Mouse (Mus musculus) heart, postnatal 0 days (tissue): ENCODE data around the gene Ddx39b. TPM values are rescaled to one million over a fixed set of nuclear protein-coding genes. Genes with fewer than 3 reads are reported as not detected.

Experiments
- ATAC-seq: fragments of 200-750 bp; cut with Nextera tagmentation; 2 replicates; pipeline ENCODE4 v1.8.0; 2017; ENCODE audit warnings: low read depth, moderate number of reproducible peaks, moderate library complexity; ENCODE audit not compliant: insufficient read depth
- DNase-seq: peaks from one replicate; pipeline ENCODE4 v3.0.0-alpha.2; 2016; ENCODE audit warnings: low spot score
- H3K27ac ChIP-seq: fragments of 300-500 bp; sonication (generic); 2 replicates; pipeline ENCODE4 v1.5.1; 2014; ENCODE audit warnings: low read depth, mild to moderate bottlenecking
- H3K27me3 ChIP-seq: fragments of 300-500 bp; sonication (generic); 2 replicates; pipeline ENCODE4 v1.6.1; 2014; ENCODE audit warnings: low read length, mixed read lengths; ENCODE audit not compliant: control insufficient read depth, insufficient read depth
- H3K36me3 ChIP-seq: fragments of 300-500 bp; sonication (generic); replicated peaks from 2 replicates; pipeline ENCODE4 v1.6.1; 2014; ENCODE audit warnings: low read length, mixed read lengths; ENCODE audit not compliant: control insufficient read depth, insufficient read depth
- H3K4me1 ChIP-seq: fragments of 300-500 bp; sonication (generic); 2 replicates; pipeline ENCODE4 v1.6.1; 2014; ENCODE audit warnings: antibody characterized with exemption; ENCODE audit not compliant: control insufficient read depth, insufficient read depth
- H3K4me2 ChIP-seq: fragments of 300-500 bp; sonication (generic); 2 replicates; pipeline ENCODE4 v1.6.1; 2014; ENCODE audit warnings: low read depth, mild to moderate bottlenecking, low read length, moderate library complexity
- H3K4me3 ChIP-seq: fragments of 300-500 bp; sonication (generic); 2 replicates; pipeline ENCODE4 v1.5.1; 2014; ENCODE audit warnings: low read depth, low read length
- H3K9ac ChIP-seq: fragments of 300-500 bp; sonication (generic); replicated peaks from 2 replicates; pipeline ENCODE4 v1.6.1; 2014; ENCODE audit warnings: low read depth, low read length, mixed read lengths
- H3K9me3 ChIP-seq: fragments of 300-500 bp; sonication (generic); replicated peaks from 2 replicates; pipeline ENCODE4 v1.6.1; 2016; ENCODE audit warnings: low read length; ENCODE audit not compliant: control insufficient read depth
- CTCF ChIP-seq: IDR thresholded peaks from 2 replicates; pipeline ENCODE4 v1.5.1; 2016; ENCODE audit warnings: antibody characterized with exemption, control low read depth, low read depth
- EP300 ChIP-seq: IDR thresholded peaks from 2 replicates; pipeline ENCODE4 v1.6.1; 2016; ENCODE audit warnings: antibody characterized with exemption, low read depth
- WGBS: fragments of 180-500 bp; shearing (Covaris S2); extraction: QIAGEN DNeasy Blood & Tissue Kit; methylation state at CpG from one replicate; pipeline ENCODE4 v1.1.7; 2014; 5-methylcytosine and 5-hydroxymethylcytosine counted together
- polyA plus RNA-seq: library from polyadenylated mRNA; unstranded; fragments of >200 nt; fragmentation: Nextera tagmentation; extraction: Ambion mirVana; gene quantifications from 2 replicates; pipeline ENCODE4 v1.2.1, GENCODE M21; 2015
- total RNA-seq: library from RNA; depleted of rRNA; stranded (reverse); fragments of >200 nt; gene quantifications from 2 replicates; pipeline ENCODE4 v1.2.3, GENCODE M21; 2014; ENCODE audit warnings: low replicate concordance

Gene Ddx39b
- total and polyA plus RNA-seq, 2 experiments from 2014 or later: 131 to 162 TPM

DNA sequence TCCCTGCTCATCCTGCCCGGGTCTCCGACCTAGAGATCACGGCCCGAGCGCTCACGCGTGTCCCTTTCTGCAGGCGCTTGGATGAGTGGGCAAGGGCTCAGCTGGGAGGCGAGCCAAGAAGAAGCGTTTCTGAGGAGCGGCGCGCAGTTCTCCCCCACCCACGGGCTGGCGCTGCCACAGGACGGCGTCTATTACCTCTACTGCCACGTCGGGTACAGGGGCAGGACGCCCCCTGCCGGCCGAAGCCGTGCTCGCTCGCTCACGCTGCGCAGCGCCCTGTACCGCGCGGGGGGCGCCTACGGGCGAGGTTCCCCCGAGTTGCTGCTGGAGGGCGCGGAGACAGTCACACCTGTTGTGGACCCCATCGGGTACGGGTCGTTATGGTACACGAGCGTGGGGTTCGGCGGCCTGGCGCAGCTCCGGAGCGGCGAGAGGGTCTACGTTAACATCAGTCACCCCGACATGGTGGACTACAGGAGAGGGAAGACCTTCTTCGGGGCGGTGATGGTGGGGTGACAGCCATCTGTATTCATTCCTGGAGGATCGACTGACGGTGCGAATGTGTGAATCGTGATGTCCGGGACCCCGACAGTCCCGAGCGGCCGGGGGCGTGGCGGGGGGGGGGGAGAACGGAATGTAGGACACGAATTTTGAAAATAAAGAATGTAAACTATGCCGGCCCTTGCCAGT, 45.8 kb upstream of the Ddx39b start:
- under 1% methylated on average over 65 of the region's 66 CpGs for WGBS
- ATAC-seq (peak; percentile 87), DNase-seq (peak; percentile 45)
- peaks cover 5% of the 10 kb centered on the region for H3K4me1 ChIP-seq
- H3K9me3 ChIP-seq: no peaks in the 10 kb centered on the region
- H3K36me3 ChIP-seq: no peaks in the 10 kb centered on the region
- peak overlapping the region; percentile 47 for H3K4me3 ChIP-seq
- H3K27ac ChIP-seq: no peak overlapping the region
- no peak for TF ChIP-seq EP300
- TF ChIP-seq CTCF: peak; percentile 84
- H3K9ac ChIP-seq: peak overlapping the region; percentile 30; the same call in 1 of the 2 replicates
- H3K4me2 ChIP-seq: peak overlapping the region; percentile 66
- peaks cover 60% of the 10 kb centered on the region for H3K27me3 ChIP-seq

DNA sequence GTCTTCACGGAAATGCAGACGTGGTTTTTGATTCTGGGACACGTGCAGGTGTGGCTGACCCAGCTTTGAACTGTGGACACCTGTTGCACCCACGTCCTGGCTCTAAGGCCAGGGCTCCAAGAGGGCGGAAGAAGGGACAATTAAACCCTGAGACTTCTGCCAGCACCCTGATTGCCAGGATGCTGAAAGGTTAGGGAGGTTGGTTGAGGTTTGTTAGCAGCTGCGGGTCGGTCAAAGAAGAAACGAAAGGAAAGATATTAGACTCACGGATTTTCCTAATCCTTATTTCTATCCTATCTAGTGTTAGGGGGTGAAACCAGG, 45.3 kb upstream of the Ddx39b start:
- TF ChIP-seq EP300 (no peak), CTCF (no peak)
- no peaks in the 10 kb centered on the region for H3K9me3 ChIP-seq
- peaks cover 64% of the 10 kb centered on the region for H3K27me3 ChIP-seq
- H3K36me3 ChIP-seq: no peaks in the 10 kb centered on the region
- peak overlapping the region; percentile 30; the same call in 1 of the 2 replicates for H3K9ac ChIP-seq
- DNase-seq (no peak), ATAC-seq (no peak)
- H3K4me2 ChIP-seq: peak overlapping the region; percentile 66
- 30% methylated on average over 9 of the region's 9 CpGs for WGBS
- H3K27ac ChIP-seq: no peak overlapping the region
- H3K4me3 ChIP-seq: peak overlapping the region; percentile 47
- H3K4me1 ChIP-seq: peaks cover 5% of the 10 kb centered on the region

DNA sequence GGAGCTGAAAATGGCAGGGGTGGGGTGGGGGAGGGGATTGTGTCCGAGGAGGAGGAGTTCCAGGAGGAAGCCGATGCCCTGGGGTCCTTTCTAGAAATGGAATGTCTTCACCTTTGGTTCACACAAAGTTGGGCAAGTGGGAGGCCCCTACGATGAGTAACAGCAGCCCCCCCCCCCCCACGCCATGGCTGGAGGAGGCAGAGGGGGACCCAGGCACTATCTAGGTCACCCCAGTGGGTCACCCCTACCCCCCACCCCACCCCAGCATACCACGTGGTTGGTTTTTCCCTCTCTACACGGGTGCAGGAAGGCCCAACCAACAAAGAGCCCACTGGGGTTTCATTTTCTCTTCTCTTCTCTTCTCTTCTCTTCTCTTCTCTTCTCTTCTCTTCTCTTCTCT, 44.4 kb upstream of the Ddx39b start:
- Histone ChIP-seq H3K36me3 (no peaks in the 10 kb centered on the region), H3K4me1 (peaks cover 5% of the 10 kb centered on the region), H3K9me3 (no peaks in the 10 kb centered on the region), H3K27ac (no peak overlapping the region), H3K9ac (no peak overlapping the region), H3K4me2 (no peak overlapping the region; the same call in 1 of the 2 replicates), H3K4me3 (no peak overlapping the region), H3K27me3 (peaks cover 67% of the 10 kb centered on the region)
- DNase-seq (no peak), ATAC-seq (no peak)
- 32% methylated on average over 6 of the region's 6 CpGs for WGBS
- no peak for TF ChIP-seq EP300
- no peak for TF ChIP-seq CTCF

DNA sequence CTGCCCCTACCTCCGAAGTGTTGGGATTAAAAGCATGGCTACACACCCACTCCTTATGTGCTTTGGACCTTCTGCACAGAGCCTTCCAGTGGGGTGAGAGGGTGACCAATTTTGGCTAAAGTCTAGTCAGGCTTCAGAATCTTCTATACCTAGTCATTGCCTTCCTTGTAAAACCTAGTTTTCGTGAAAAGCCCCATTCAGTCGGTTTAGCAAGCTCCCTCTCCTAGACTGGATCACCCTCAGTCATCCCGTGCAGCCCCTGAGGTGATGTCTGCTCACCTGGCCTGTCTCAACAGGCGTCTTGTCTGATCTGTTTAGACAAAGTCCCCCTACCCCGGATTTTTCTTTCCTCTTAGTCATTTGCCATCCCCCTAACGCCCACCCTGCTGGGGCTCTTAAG, 43.5 kb upstream of the Ddx39b start:
- Histone ChIP-seq H3K27ac (no peak overlapping the region), H3K4me1 (peaks cover 5% of the 10 kb centered on the region), H3K27me3 (peaks cover 75% of the 10 kb centered on the region)

DNA sequence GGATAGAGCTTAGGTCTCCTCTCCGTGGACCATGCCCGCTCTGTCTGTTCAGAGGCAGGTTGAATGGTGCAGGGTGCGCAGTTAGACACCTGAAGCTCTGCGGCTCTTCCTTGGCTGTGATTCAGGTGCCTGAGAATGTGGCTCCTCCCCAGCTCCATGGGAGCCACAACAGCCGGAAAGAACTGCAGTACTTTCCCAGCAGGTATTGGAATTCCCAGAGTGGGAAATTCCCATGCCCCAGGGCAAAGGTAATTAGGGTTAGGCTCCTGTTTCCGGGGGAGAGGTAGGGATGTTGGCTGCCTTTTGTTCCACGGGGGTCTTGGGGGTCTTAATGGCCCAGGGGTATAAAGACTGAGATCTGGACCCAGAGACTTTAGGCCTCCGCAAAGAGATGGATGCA, 42.6 kb upstream of the Ddx39b start:
- TF ChIP-seq CTCF (no peak), EP300 (no peak)
- no peak overlapping the region for H3K9ac ChIP-seq

More for the DNA sequence above, 43.5 kb upstream of the Ddx39b start:
- Histone ChIP-seq H3K9me3 (no peaks in the 10 kb centered on the region), H3K4me2 (no peak overlapping the region), H3K4me3 (no peak overlapping the region), H3K36me3 (no peaks in the 10 kb centered on the region), H3K9ac (no peak overlapping the region)
- DNase-seq: no peak
- ATAC-seq: no peak
- 65% methylated on average over 7 of the region's 7 CpGs for WGBS
- TF ChIP-seq CTCF (no peak), EP300 (no peak)

DNA sequence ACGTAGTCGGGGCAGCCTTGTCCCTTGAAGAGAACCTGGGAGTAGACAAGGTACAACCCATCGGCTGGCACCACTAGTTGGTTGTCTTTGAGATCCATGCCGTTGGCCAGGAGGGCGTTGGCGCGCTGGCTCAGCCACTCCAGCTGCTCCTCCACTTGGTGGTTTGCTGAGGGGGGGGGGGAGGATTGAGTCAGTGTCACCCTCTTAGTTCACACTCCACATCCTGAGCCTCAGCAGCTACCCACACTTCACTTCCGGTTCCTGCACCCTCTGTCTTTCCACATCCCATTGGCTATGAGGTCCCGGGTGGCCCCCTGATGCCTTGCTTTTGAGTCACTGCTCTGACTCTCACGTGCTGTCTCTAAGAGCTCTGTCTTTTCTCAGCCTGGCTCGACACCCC, 41.1 kb upstream of the Ddx39b start:
- H3K4me2 ChIP-seq: peak overlapping the region; percentile 23; the same call in 1 of the 2 replicates
- TF ChIP-seq CTCF (no peak), EP300 (no peak)
- peaks cover 71% of the 10 kb centered on the region for H3K27me3 ChIP-seq
- H3K4me3 ChIP-seq: no peak overlapping the region
- H3K9ac ChIP-seq: no peak overlapping the region
- H3K27ac ChIP-seq: no peak overlapping the region; the same call in 1 of the 2 replicates
- H3K9me3 ChIP-seq: no peaks in the 10 kb centered on the region
- WGBS: 65% methylated on average over 11 of the region's 11 CpGs
- ATAC-seq (no peak), DNase-seq (no peak)
- H3K36me3 ChIP-seq: no peaks in the 10 kb centered on the region
- H3K4me1 ChIP-seq: peaks cover 5% of the 10 kb centered on the region

More for the DNA sequence above, 42.6 kb upstream of the Ddx39b start:
- WGBS: 39% methylated on average over 8 of the region's 8 CpGs
- DNase-seq (no peak), ATAC-seq (no peak)
- H3K36me3 ChIP-seq: no peaks in the 10 kb centered on the region
- peaks cover 74% of the 10 kb centered on the region for H3K27me3 ChIP-seq
- no peak overlapping the region for H3K27ac ChIP-seq
- peaks cover 5% of the 10 kb centered on the region for H3K4me1 ChIP-seq
- no peak overlapping the region for H3K4me3 ChIP-seq
- H3K4me2 ChIP-seq: no peak overlapping the region
- no peaks in the 10 kb centered on the region for H3K9me3 ChIP-seq
